Mouse (Mus musculus): Measurements from ENCODE around the gene Zfp956. TPM values are rescaled to one million over a fixed set of nuclear protein-coding genes. Genes with fewer than 3 reads are reported as not detected.

Zfp956 gene
- total and polyA plus RNA-seq, 3 experiments, result 11.0 to 13.1 TPM; not detected in 1

GRCm38 (mm10) chr6:47912991-47913390, 40.2 kb upstream of the Zfp956 start:
- DNase-seq (ENCODE audit: low read depth, low spot score), result no peak
- no peak overlapping the region for H3K9ac ChIP-seq (ENCODE audit: control insufficient read depth, low read depth, low read length, poor library complexity, severe bottlenecking)
- H3K4me3 ChIP-seq (ENCODE audit: control insufficient read depth in 1 of 2, insufficient read depth in 1 of 2, low read depth in 2 of 2, low read length in 2 of 2), result no peak overlapping the region
- H3K9me3 ChIP-seq (replicated peaks; ENCODE audit: insufficient read depth, low read length), result no peaks in the 10 kb centered on the region
- TF ChIP-seq EP300 (IDR thresholded peaks at IDR 0.05; ENCODE audit: low read depth in 1 of 2, low read length in 2 of 2), result no peak
- TF ChIP-seq TBP (IDR thresholded peaks at IDR 0.05; ENCODE audit: low read depth, low read length), result no peak
- TF ChIP-seq TAL1 (IDR thresholded peaks at IDR 0.05; ENCODE audit: low read length), result no peak
- TF ChIP-seq TCF12 (IDR thresholded peaks at IDR 0.05; ENCODE audit: low read depth, low read length), result no peak
- no peak for TF ChIP-seq ZMIZ1 (IDR thresholded peaks at IDR 0.05; ENCODE audit: low read depth, low read length)
- no peak overlapping the region for H3K27ac ChIP-seq (ENCODE audit: control insufficient read depth, low read depth, low read length)
- H3K4me1 ChIP-seq (ENCODE audit: control insufficient read depth in 1 of 2, insufficient read depth in 2 of 2, low read length in 2 of 2), result peaks cover 6 to 11% of the 10 kb centered on the region in 2 experiments; a peak in 3 of 4 replicates
- no peaks in the 10 kb centered on the region for H3K27me3 ChIP-seq (ENCODE audit: control insufficient read depth in 1 of 2, insufficient read depth in 2 of 2, low read length in 2 of 2)
- H3K36me3 ChIP-seq (ENCODE audit: control insufficient read depth in 1 of 2, insufficient read depth in 2 of 2, low read length in 2 of 2), result peaks cover 0 to 12% of the 10 kb centered on the region in 2 experiments; a peak in 2 of 4 replicates
- no peaks in the 10 kb centered on the region for H3K79me2 ChIP-seq (ENCODE audit: control insufficient read depth, insufficient read depth, low read length, poor library complexity)

GRCm38 (mm10) chr6:47917051-47917450, 36.1 kb upstream of the Zfp956 start:
- H3K9ac ChIP-seq (ENCODE audit: control insufficient read depth, low read depth, low read length, poor library complexity, severe bottlenecking), result no peak overlapping the region
- peaks cover 10 to 26% of the 10 kb centered on the region in 2 experiments; a peak in 3 of 4 replicates for H3K4me1 ChIP-seq (ENCODE audit: control insufficient read depth in 1 of 2, insufficient read depth in 2 of 2, low read length in 2 of 2)
- peaks cover 15% of the 10 kb centered on the region for H3K79me2 ChIP-seq (ENCODE audit: control insufficient read depth, insufficient read depth, low read length, poor library complexity)
- no peak overlapping the region for H3K4me3 ChIP-seq (ENCODE audit: control insufficient read depth in 1 of 2, insufficient read depth in 1 of 2, low read depth in 2 of 2, low read length in 2 of 2)
- H3K27me3 ChIP-seq (ENCODE audit: control insufficient read depth in 1 of 2, insufficient read depth in 2 of 2, low read length in 2 of 2), result no peaks in the 10 kb centered on the region
- H3K9me3 ChIP-seq (replicated peaks; ENCODE audit: insufficient read depth, low read length), result no peaks in the 10 kb centered on the region
- no peak overlapping the region for H3K27ac ChIP-seq (ENCODE audit: control insufficient read depth, low read depth, low read length)
- no peak for TF ChIP-seq CTCF (IDR thresholded peaks at IDR 0.05 in 2 of 3, conservative IDR thresholded peaks at IDR 0.05 in 1 of 3; ENCODE audit: control insufficient read depth in 1 of 3, insufficient read depth in 1 of 3, low read depth in 2 of 3, low read length in 3 of 3, poor library complexity in 1 of 3, severe bottlenecking in 1 of 3)
- no peak for TF ChIP-seq JUND (IDR thresholded peaks at IDR 0.05; ENCODE audit: low read depth, low read length)
- H3K36me3 ChIP-seq (ENCODE audit: control insufficient read depth in 1 of 2, insufficient read depth in 2 of 2, low read length in 2 of 2), result peaks cover 0 to 24% of the 10 kb centered on the region in 2 experiments; a peak in 2 of 4 replicates
- no peak for DNase-seq (ENCODE audit: low read depth, low spot score)

DNA sequence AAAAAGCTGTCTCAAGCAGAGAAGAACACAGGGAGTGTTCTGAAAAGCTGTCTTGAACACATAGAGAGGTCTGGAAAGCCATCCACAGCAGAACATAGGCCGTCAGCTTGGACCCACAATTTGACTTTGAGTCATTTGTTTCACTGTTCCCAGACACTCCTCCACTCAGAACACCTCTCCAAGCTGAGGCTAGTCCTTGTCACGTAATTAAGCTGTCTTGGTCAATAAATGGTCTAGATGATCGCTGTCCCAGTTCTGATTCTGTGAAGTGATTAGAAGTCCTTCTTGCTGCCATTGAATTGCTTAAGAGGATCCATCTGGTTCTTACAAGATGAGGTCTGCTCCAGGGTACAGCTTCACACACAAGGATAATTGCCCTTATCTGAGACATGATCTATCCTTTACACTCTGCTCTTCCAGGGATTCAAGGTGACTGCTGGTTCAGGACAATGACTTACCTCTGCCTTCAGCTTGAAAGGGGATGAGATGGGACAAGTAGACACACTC, 34.4 kb upstream of the Zfp956 start:
- no peaks in the 10 kb centered on the region for H3K9me3 ChIP-seq (replicated peaks; ENCODE audit: insufficient read depth, low read length)
- peaks cover 11 to 27% of the 10 kb centered on the region in 2 experiments; a peak in 3 of 4 replicates for H3K4me1 ChIP-seq (ENCODE audit: control insufficient read depth in 1 of 2, insufficient read depth in 2 of 2, low read length in 2 of 2)
- H3K27ac ChIP-seq (ENCODE audit: control insufficient read depth, low read depth, low read length), result no peak overlapping the region
- no peak overlapping the region for H3K4me3 ChIP-seq (ENCODE audit: control insufficient read depth in 1 of 2, insufficient read depth in 1 of 2, low read depth in 2 of 2, low read length in 2 of 2)
- H3K79me2 ChIP-seq (ENCODE audit: control insufficient read depth, insufficient read depth, low read length, poor library complexity), result peaks cover 25% of the 10 kb centered on the region
- no peaks in the 10 kb centered on the region for H3K27me3 ChIP-seq (ENCODE audit: control insufficient read depth in 1 of 2, insufficient read depth in 2 of 2, low read length in 2 of 2)
- H3K36me3 ChIP-seq (ENCODE audit: control insufficient read depth in 1 of 2, insufficient read depth in 2 of 2, low read length in 2 of 2), result peaks cover 0 to 25% of the 10 kb centered on the region in 2 experiments; a peak in 2 of 4 replicates
- TF ChIP-seq UBTF (IDR thresholded peaks at IDR 0.05; ENCODE audit: borderline replicate concordance, insufficient read depth, low read depth, low read length) (no peak), GATA1 (IDR thresholded peaks at IDR 0.05; ENCODE audit: low read depth, low read length) (0 out of 2 replicates have a peak, but pooled peaks have one; percentile 17)
- no peak overlapping the region for H3K9ac ChIP-seq (ENCODE audit: control insufficient read depth, low read depth, low read length, poor library complexity, severe bottlenecking)
- peak; percentile 27 for DNase-seq (ENCODE audit: low read depth, low spot score)
